ENCODE assay signal across 8 mouse cellular contexts in the genomic region with DNA sequence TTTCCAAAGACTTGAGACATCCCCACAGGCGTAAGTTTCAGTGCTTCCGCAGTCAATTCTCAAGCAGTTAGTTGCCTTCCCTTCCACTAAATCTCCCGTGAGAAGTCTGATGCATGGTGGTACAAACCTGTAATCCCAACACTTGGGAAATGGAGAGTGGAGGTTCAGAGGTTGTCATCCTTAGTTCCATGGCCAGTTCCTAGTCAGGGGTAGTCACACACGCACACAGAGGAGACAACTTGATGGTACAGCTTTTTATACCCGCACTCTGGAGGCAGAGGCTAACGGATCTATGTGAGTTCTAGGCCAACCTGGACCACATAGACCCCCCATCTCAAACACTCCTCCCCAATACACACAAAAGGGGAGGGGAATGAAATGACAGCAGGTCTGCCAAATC. TPM values are rescaled to one million over a fixed set of nuclear protein-coding genes. Genes with fewer than 3 reads are reported as not detected.
A peak's percentile ranks its signal among the peaks of the same experiment; 100 is the strongest.
DNase-seq lines count a peak whose midpoint lies in the region; ATAC-seq and TF ChIP-seq lines count a peak whose summit lies in the region.

No protein-coding gene starts in this region.

- peaks cover 0 to 10% of the 10 kb centered on the region in 2 experiments for H3K36me3 ChIP-seq in CH12.LX (replicated peaks in 1 of 2; ENCODE audit: control insufficient read depth in 1 of 2, insufficient read depth in 1 of 2, low read length in 1 of 2)
- H3K36me3 ChIP-seq in forebrain, embryonic 16.5 days (ENCODE audit: control insufficient read depth, insufficient read depth): no peaks in the 10 kb centered on the region
- H3K36me3 ChIP-seq in liver, postnatal 0 days (replicated peaks; ENCODE audit: insufficient read depth, low read length): no peaks in the 10 kb centered on the region

- peaks cover 13% of the 10 kb centered on the region; the same call in 1 of the 2 replicates for H3K79me2 ChIP-seq in CH12.LX (replicated peaks; ENCODE audit: control insufficient read depth, extremely low read depth, insufficient read depth, poor library complexity, severe bottlenecking)

- H3K27ac ChIP-seq in cerebellum, adult 2 months (ENCODE audit: insufficient read depth, low read length): peak overlapping the region; percentile 27; the same call in 1 of the 2 replicates
- peak overlapping the region; percentile 44; the same call in 1 of the 2 replicates for H3K27ac ChIP-seq in CH12.LX (ENCODE audit: insufficient read depth, low read depth)
- H3K27ac ChIP-seq in forebrain, embryonic 16.5 days (ENCODE audit: low read length): peak overlapping the region; percentile 83
- H3K27ac ChIP-seq in liver, postnatal 0 days (ENCODE audit: low read depth): peak overlapping the region; percentile 94

- H3K9ac ChIP-seq in CH12.LX (ENCODE audit: insufficient read depth, low read depth): peak overlapping the region; percentile 63
- H3K9ac ChIP-seq in forebrain, embryonic 16.5 days (replicated peaks; ENCODE audit: low read depth, low read length): peak overlapping the region; percentile 85
- peak overlapping the region; percentile 88 for H3K9ac ChIP-seq in liver, postnatal 0 days (replicated peaks)

- H3K9me3 ChIP-seq in CH12.LX (replicated peaks; ENCODE audit: low read length): no peaks in the 10 kb centered on the region
- H3K9me3 ChIP-seq in forebrain, embryonic 16.5 days (ENCODE audit: control insufficient read depth, low read length): no peaks in the 10 kb centered on the region
- no peaks in the 10 kb centered on the region for H3K9me3 ChIP-seq in liver, postnatal 0 days (ENCODE audit: low read length)

- TF ChIP-seq EP300 in CH12.LX (IDR thresholded peaks at IDR 0.05; ENCODE audit: low read length): no peak
- TF ChIP-seq EP300 in liver, postnatal 0 days (IDR thresholded peaks at IDR 0.05; ENCODE audit: low read depth): no peak

- TF ChIP-seq RAD21 in CH12.LX (IDR thresholded peaks at IDR 0.05; ENCODE audit: low read depth, low read length): no peak

- dilution Hi-C loops in CH12.LX (cut with MboI; ENCODE audit: extremely low pct_ligation_motif_present, extremely low pct_unique_long_range_greater_than_20kb, low sequenced_read_pairs): no loop called here

- no peak for TF ChIP-seq POLR2A in cerebellum, adult 2 months (IDR thresholded peaks at IDR 0.05; ENCODE audit: borderline replicate concordance, insufficient read depth, low read length)
- TF ChIP-seq POLR2A in CH12.LX (IDR thresholded peaks at IDR 0.05; ENCODE audit: low read depth, low read length): no peak

- DNase-seq in cerebellum, adult 2 months: no peak
- no peak for DNase-seq in cerebellum, adult 8-10 months
- DNase-seq in CH12.LX (ENCODE audit: extremely low read depth): no peak
- no peak for DNase-seq in liver, postnatal 0 days
- no peak for DNase-seq in urinary bladder, postnatal 36 days (ENCODE audit: low spot score in 2 of 2)
- no peak for DNase-seq in layer of hippocampus, postnatal 25 days (ENCODE audit: extremely low spot score in 1 of 2, low spot score in 1 of 2)
- no peak for DNase-seq in right cerebral cortex, adult 2 months (ENCODE audit: low spot score in 2 of 2)

- ATAC-seq in forebrain, embryonic 16.5 days: no peak
- ATAC-seq in liver, postnatal 0 days: no peak

- H3K4me2 ChIP-seq in CH12.LX (ENCODE audit: insufficient read depth, low read depth, poor library complexity, severe bottlenecking): peak overlapping the region; percentile 75
- peak overlapping the region; percentile 78 for H3K4me2 ChIP-seq in forebrain, embryonic 16.5 days (ENCODE audit: low read length)
- peak overlapping the region; percentile 98 for H3K4me2 ChIP-seq in liver, postnatal 0 days (ENCODE audit: low read depth, low read length)

- peak overlapping the region; percentile 60 for H3K4me3 ChIP-seq in cerebellum, adult 2 months (replicated peaks; ENCODE audit: insufficient read depth, low read depth, low read length)
- peak overlapping the region; percentile 78 to 86 (median 81) for H3K4me3 ChIP-seq in CH12.LX (replicated peaks in 1 of 3; ENCODE audit: low read depth in 2 of 3, low read length in 2 of 3, poor library complexity in 1 of 3)
- H3K4me3 ChIP-seq in forebrain, embryonic 16.5 days (replicated peaks; ENCODE audit: low read length): peak overlapping the region; percentile 89
- peak overlapping the region; percentile 91 for H3K4me3 ChIP-seq in liver, postnatal 0 days (ENCODE audit: low read depth, low read length)

- H3K27me3 ChIP-seq in cerebellum, adult 2 months (ENCODE audit: control insufficient read depth, insufficient read depth, low read length): no peaks in the 10 kb centered on the region
- H3K27me3 ChIP-seq in CH12.LX (replicated peaks): no peaks in the 10 kb centered on the region
- H3K27me3 ChIP-seq in forebrain, embryonic 16.5 days (replicated peaks; ENCODE audit: control insufficient read depth, insufficient read depth, low read length): no peaks in the 10 kb centered on the region
- H3K27me3 ChIP-seq in liver, postnatal 0 days (ENCODE audit: insufficient read depth, low read length): no peaks in the 10 kb centered on the region

- WGBS in cerebellum, adult 2 months: 8% methylated on average over 6 of the region's 6 CpGs
- 13% methylated on average over 6 of the region's 6 CpGs for WGBS in forebrain, embryonic 16.5 days
- 11% methylated on average over 6 of the region's 6 CpGs for WGBS in liver, postnatal 0 days (ENCODE audit: insufficient replicate concordance)

- in situ Hi-C loops in CH12.LX (cut with MboI; ENCODE audit: low pct_ligation_motif_present, low pct_unique_long_range_greater_than_20kb, low sequenced_read_pairs): loop anchor here (5.0 kb wide), 2 partner anchors 37 to 67 kb away; no protein-coding TSS in a partner anchor

- H3K4me1 ChIP-seq in cerebellum, adult 2 months (ENCODE audit: control insufficient read depth, insufficient read depth, low read length): peaks cover 14% of the 10 kb centered on the region
- H3K4me1 ChIP-seq in CH12.LX (ENCODE audit: control insufficient read depth in 1 of 2, insufficient read depth in 2 of 2): peaks cover 23 to 56% of the 10 kb centered on the region in 2 experiments
- peaks cover 52% of the 10 kb centered on the region for H3K4me1 ChIP-seq in forebrain, embryonic 16.5 days (replicated peaks; ENCODE audit: control insufficient read depth, insufficient read depth, low read length)
- H3K4me1 ChIP-seq in liver, postnatal 0 days (ENCODE audit: insufficient read depth): peaks cover 39% of the 10 kb centered on the region

- no peak for TF ChIP-seq CTCF in cerebellum, adult 2 months (IDR thresholded peaks at IDR 0.05; ENCODE audit: borderline replicate concordance, insufficient read depth, low read depth, low read length)
- no peak for TF ChIP-seq CTCF in CH12.LX (conservative IDR thresholded peaks at IDR 0.05 in 1 of 2, IDR thresholded peaks at IDR 0.05 in 1 of 2; ENCODE audit: low read depth in 2 of 2, low read length in 2 of 2)
- no peak for TF ChIP-seq CTCF in liver, postnatal 0 days (IDR thresholded peaks at IDR 0.05; ENCODE audit: low read depth)

TF ChIP-seq in CH12.LX, 34 proteins besides CTCF, POLR2A, EP300 and RAD21:
- TF ChIP-seq CHD2 (IDR thresholded peaks at IDR 0.05; ENCODE audit: low read length): peak; percentile 9; the same call in 1 of the 2 replicates
- TF ChIP-seq CHD1 (IDR thresholded peaks at IDR 0.05; ENCODE audit: low read depth, low read length): 0 out of 2 replicates have a peak, but pooled peaks have one; percentile 50
- TF ChIP-seq TBP (conservative IDR thresholded peaks at IDR 0.05; ENCODE audit: low read depth, low read length): 0 out of 2 replicates have a peak, but pooled peaks have one; percentile 52
- no peak for TF ChIP-seq BHLHE40 (IDR thresholded peaks at IDR 0.05; ENCODE audit: low read depth, low read length)

RNA-seq across cellular contexts. Expression of gene Itpkc, which starts 0.4 kb away (rescaled TPM):
- polyA plus RNA-seq in cerebellum, adult 2 months (2012; rRNA removed): 12.4 and 13.2 TPM in 2 replicates
- total RNA-seq in CH12.LX (2012; rRNA removed) (5.9 and 8.1 TPM in 2 replicates), CH12.LX (2014; rRNA removed) (3.2 and 4.0 TPM in 2 replicates)
- 4.0 and 4.1 TPM in 2 replicates for polyA plus RNA-seq in CH12.LX (2012; ENCODE audit: insufficient read length, low read depth)
- 6.2 and 6.4 TPM in 2 replicates for polyA plus RNA-seq in forebrain, embryonic 16.5 days (2015; fragmentation: Nextera tagmentation; extraction: Ambion mirVana)
- 1.2 and 1.5 TPM in 2 replicates for polyA plus RNA-seq in liver, postnatal 0 days (2015; fragmentation: Nextera tagmentation; extraction: Ambion mirVana)
- total RNA-seq in layer of hippocampus, postnatal 25 days (2021): 1 to 10 TPM; 7.2 to 8.3 TPM

RNA-seq across cellular contexts. Expression of gene Coq8b, which starts 4.0 kb away (rescaled TPM):
- 20.8 and 23.9 TPM in 2 replicates for polyA plus RNA-seq in cerebellum, adult 2 months (2012; rRNA removed)
- total RNA-seq in CH12.LX (2012; rRNA removed): 21.7 and 26.5 TPM in 2 replicates
- total RNA-seq in CH12.LX (2014; rRNA removed): 16.0 and 19.7 TPM in 2 replicates
- polyA plus RNA-seq in CH12.LX (2012; ENCODE audit: insufficient read length, low read depth): 20.6 and 21.3 TPM in 2 replicates
- polyA plus RNA-seq in forebrain, embryonic 16.5 days (2015; fragmentation: Nextera tagmentation; extraction: Ambion mirVana): 26.3 and 27.2 TPM in 2 replicates
- 20.1 and 23.5 TPM in 2 replicates for polyA plus RNA-seq in liver, postnatal 0 days (2015; fragmentation: Nextera tagmentation; extraction: Ambion mirVana)
- total RNA-seq in layer of hippocampus, postnatal 25 days (2021): 10 to 100 TPM; 33.8 to 36.0 TPM

RNA-seq across cellular contexts. Expression of gene Numbl, which starts 29.4 kb away (rescaled TPM):
- polyA plus RNA-seq in cerebellum, adult 2 months (2012; rRNA removed): 56.7 and 64.1 TPM in 2 replicates
- total RNA-seq in CH12.LX (2012; rRNA removed) (1.5 and 2.3 TPM in 2 replicates), CH12.LX (2014; rRNA removed) (0.68 and 0.81 TPM in 2 replicates)
- polyA plus RNA-seq in CH12.LX (2012; ENCODE audit: insufficient read length, low read depth): 2.7 and 2.9 TPM in 2 replicates
- polyA plus RNA-seq in forebrain, embryonic 16.5 days (2015; fragmentation: Nextera tagmentation; extraction: Ambion mirVana): 42.2 and 43.3 TPM in 2 replicates
- 1.1 and 1.2 TPM in 2 replicates for polyA plus RNA-seq in liver, postnatal 0 days (2015; fragmentation: Nextera tagmentation; extraction: Ambion mirVana)
- total RNA-seq in layer of hippocampus, postnatal 25 days (2021): 100 to 1,000 TPM; 147 to 149 TPM

RNA-seq across cellular contexts. Expression of gene Snrpa, which starts 32.8 kb away (rescaled TPM):
- polyA plus RNA-seq in cerebellum, adult 2 months (2012; rRNA removed): 158 and 173 TPM in 2 replicates
- 123 and 130 TPM in 2 replicates for total RNA-seq in CH12.LX (2012; rRNA removed)
- 67.1 and 74.4 TPM in 2 replicates for total RNA-seq in CH12.LX (2014; rRNA removed)
- polyA plus RNA-seq in CH12.LX (2012; ENCODE audit: insufficient read length, low read depth): 196 and 233 TPM in 2 replicates
- polyA plus RNA-seq in forebrain, embryonic 16.5 days (2015; fragmentation: Nextera tagmentation; extraction: Ambion mirVana): 227 and 232 TPM in 2 replicates
- 39.3 and 44.9 TPM in 2 replicates for polyA plus RNA-seq in liver, postnatal 0 days (2015; fragmentation: Nextera tagmentation; extraction: Ambion mirVana)
- 10 to 100 TPM; 83.1 to 89.2 TPM for total RNA-seq in layer of hippocampus, postnatal 25 days (2021)

RNA-seq across cellular contexts. Expression of gene BC024978, which starts 33.3 kb away (rescaled TPM):
- 17.9 and 18.8 TPM in 2 replicates for polyA plus RNA-seq in cerebellum, adult 2 months (2012; rRNA removed)
- total RNA-seq in CH12.LX (2012; rRNA removed) (1.6 and 1.9 TPM in 2 replicates), CH12.LX (2014; rRNA removed) (0.90 and 1.7 TPM in 2 replicates)
- 5.7 and 9.4 TPM in 2 replicates for polyA plus RNA-seq in CH12.LX (2012; ENCODE audit: insufficient read length, low read depth)
- 3.6 and 5.1 TPM in 2 replicates for polyA plus RNA-seq in forebrain, embryonic 16.5 days (2015; fragmentation: Nextera tagmentation; extraction: Ambion mirVana)
- 1.00 and 1.1 TPM in 2 replicates for polyA plus RNA-seq in liver, postnatal 0 days (2015; fragmentation: Nextera tagmentation; extraction: Ambion mirVana)
- 10 to 100 TPM; 22.4 to 25.9 TPM for total RNA-seq in layer of hippocampus, postnatal 25 days (2021)

Comparison
In these comparisons a context has a peak if more than half of its experiments do, and no peak if none do; other contexts are left out.
1. H3K27ac ChIP-seq: peak in every context shown above with its lines; median percentile 94 in liver, postnatal 0 days; 83 in forebrain, embryonic 16.5 days; 44 in CH12.LX; 27 in cerebellum, adult 2 months.
2. RNA of gene Numbl, which starts 29.4 kb away (polyA plus RNA-seq): 56.7 to 64.1 TPM in cerebellum, adult 2 months and 42.2 to 43.3 TPM in forebrain, embryonic 16.5 days; 2.7 to 2.9 TPM in CH12.LX and 1.1 to 1.2 TPM in liver, postnatal 0 days; every median in the first group is over 10 times any median in the second.
3. Peak in every context shown above with its lines, with median percentiles within 50 percentile points of each other: H3K4me3 ChIP-seq, H3K4me2 ChIP-seq and H3K9ac ChIP-seq.